Mouse (Mus musculus): ENCODE results near the gene Hist1h1d. TPM values are rescaled to one million over a fixed set of nuclear protein-coding genes. Genes with fewer than 3 reads are reported as not detected.
"Not testable (repeated sequence)": the region's sequence is repeated elsewhere in the genome, so short reads cannot be mapped to it uniquely, and the experiment has no call there.

The Hist1h1d gene
- polyA plus RNA-seq, 1 experiment from 2014 or later: 0.41 TPM

- not testable (repeated sequence) for H3K27me3 ChIP-seq (ENCODE audit: control insufficient read depth, insufficient read depth, low read length); H3K9me3 ChIP-seq (ENCODE audit: control insufficient read depth, low read length); H3K36me3 ChIP-seq (ENCODE audit: control insufficient read depth, insufficient read depth, low read length)
- H3K27ac ChIP-seq (replicated peaks in 1 of 2; ENCODE audit: control insufficient read depth in 1 of 2, insufficient read depth in 1 of 2, low read depth in 2 of 2, low read length in 2 of 2): peak within 1 kb of the TSS; percentile 68 to 95
- peak within 1 kb of the TSS; percentile 71 for H3K4me2 ChIP-seq (ENCODE audit: low read length)
- peak within 1 kb of the TSS; percentile 78 for H3K9ac ChIP-seq (ENCODE audit: low read length)
- WGBS: under 1% methylated on average over 37 of the region's 62 CpGs
- H3K4me1 ChIP-seq (ENCODE audit: control insufficient read depth in 2 of 2, insufficient read depth in 2 of 2, low read length in 2 of 2): peaks cover 5 to 30% of the 10 kb centered on the region in 2 experiments
- peak; percentile 85 for ATAC-seq (ENCODE audit: insufficient number of reproducible peaks, insufficient read depth, low FRiP score, low read depth)
- H3K4me3 ChIP-seq (ENCODE audit: control insufficient read depth in 1 of 2, insufficient read depth in 1 of 2, low read depth in 1 of 2, low read length in 2 of 2): peak within 1 kb of the TSS; percentile 48 to 51
Measured at GRCm38 (mm10) chr13:23535137-23536075, 17.7 kb upstream of the Hist1h1d start, which contains the start of gene Hist1h3g. Gene Hist1h3g, plus strand, starts transcription at chr13:23535422.

GRCm38 (mm10) chr13:23536076-23536822 lies 16.8 kb upstream of the Hist1h1d start:
- no peaks in the 10 kb centered on the region for H3K27me3 ChIP-seq (ENCODE audit: control insufficient read depth, insufficient read depth, low read length)
- H3K27ac ChIP-seq (replicated peaks in 1 of 2; ENCODE audit: control insufficient read depth in 1 of 2, insufficient read depth in 1 of 2, low read depth in 2 of 2, low read length in 2 of 2): peak overlapping the region in 1 of 2 experiments; percentile 77; a peak in 1 of 4 replicates
- ATAC-seq (ENCODE audit: insufficient number of reproducible peaks, insufficient read depth, low FRiP score, low read depth): no peak
- peak overlapping the region; percentile 71 for H3K4me2 ChIP-seq (ENCODE audit: low read length)
- H3K9me3 ChIP-seq (ENCODE audit: control insufficient read depth, low read length): no peaks in the 10 kb centered on the region
- WGBS: 23% methylated on average over 7 of the region's 7 CpGs
- H3K4me1 ChIP-seq (ENCODE audit: control insufficient read depth in 2 of 2, insufficient read depth in 2 of 2, low read length in 2 of 2): peaks cover 5 to 30% of the 10 kb centered on the region in 2 experiments
- peak overlapping the region; percentile 78 for H3K9ac ChIP-seq (ENCODE audit: low read length)
- H3K36me3 ChIP-seq (ENCODE audit: control insufficient read depth, insufficient read depth, low read length): no peaks in the 10 kb centered on the region
- peak overlapping the region; percentile 8 to 48; a peak in 3 of 4 replicates for H3K4me3 ChIP-seq (ENCODE audit: control insufficient read depth in 1 of 2, insufficient read depth in 1 of 2, low read depth in 1 of 2, low read length in 2 of 2)

GRCm38 (mm10) chr13:23537006-23537710 lies 15.9 kb upstream of the Hist1h1d start:
- peak overlapping the region in 1 of 2 experiments; percentile 48; a peak in 2 of 4 replicates for H3K4me3 ChIP-seq (ENCODE audit: control insufficient read depth in 1 of 2, insufficient read depth in 1 of 2, low read depth in 1 of 2, low read length in 2 of 2)
- no peak for ATAC-seq (ENCODE audit: insufficient number of reproducible peaks, insufficient read depth, low FRiP score, low read depth)
- peaks cover 5 to 28% of the 10 kb centered on the region in 2 experiments for H3K4me1 ChIP-seq (ENCODE audit: control insufficient read depth in 2 of 2, insufficient read depth in 2 of 2, low read length in 2 of 2)
- no peaks in the 10 kb centered on the region for H3K27me3 ChIP-seq (ENCODE audit: control insufficient read depth, insufficient read depth, low read length)
- H3K9me3 ChIP-seq (ENCODE audit: control insufficient read depth, low read length): no peaks in the 10 kb centered on the region
- peak overlapping the region; percentile 71 for H3K4me2 ChIP-seq (ENCODE audit: low read length)
- WGBS: 80% methylated on average over 3 of the region's 3 CpGs
- peak overlapping the region; percentile 78; the same call in 1 of the 2 replicates for H3K9ac ChIP-seq (ENCODE audit: low read length)
- no peak overlapping the region for H3K27ac ChIP-seq (replicated peaks in 1 of 2; ENCODE audit: control insufficient read depth in 1 of 2, insufficient read depth in 1 of 2, low read depth in 2 of 2, low read length in 2 of 2)
- H3K36me3 ChIP-seq (ENCODE audit: control insufficient read depth, insufficient read depth, low read length): no peaks in the 10 kb centered on the region

- Histone ChIP-seq H3K4me1 (ENCODE audit: control insufficient read depth in 2 of 2, insufficient read depth in 2 of 2, low read length in 2 of 2) (peaks cover 0 to 20% of the 10 kb centered on the region in 2 experiments; a peak in 3 of 4 replicates), H3K27ac (replicated peaks in 1 of 2; ENCODE audit: control insufficient read depth in 1 of 2, insufficient read depth in 1 of 2, low read depth in 2 of 2, low read length in 2 of 2) (no peak overlapping the region), H3K4me2 (ENCODE audit: low read length) (no peak overlapping the region), H3K9ac (ENCODE audit: low read length) (no peak overlapping the region), H3K9me3 (ENCODE audit: control insufficient read depth, low read length) (no peaks in the 10 kb centered on the region), H3K36me3 (ENCODE audit: control insufficient read depth, insufficient read depth, low read length) (no peaks in the 10 kb centered on the region), H3K4me3 (ENCODE audit: control insufficient read depth in 1 of 2, insufficient read depth in 1 of 2, low read depth in 1 of 2, low read length in 2 of 2) (no peak overlapping the region), H3K27me3 (ENCODE audit: control insufficient read depth, insufficient read depth, low read length) (no peaks in the 10 kb centered on the region)
- ATAC-seq (ENCODE audit: insufficient number of reproducible peaks, insufficient read depth, low FRiP score, low read depth): no peak
- 87% methylated on average over 5 of the region's 5 CpGs for WGBS
Measured at GRCm38 (mm10) chr13:23538249-23538648, 14.8 kb upstream of the Hist1h1d start.

GRCm38 (mm10) chr13:23539821-23540220 lies 13.2 kb upstream of the Hist1h1d start:
- H3K4me3 ChIP-seq (ENCODE audit: control insufficient read depth in 1 of 2, insufficient read depth in 1 of 2, low read depth in 1 of 2, low read length in 2 of 2); H3K9me3 ChIP-seq (ENCODE audit: control insufficient read depth, low read length); H3K4me2 ChIP-seq (ENCODE audit: low read length); ATAC-seq (ENCODE audit: insufficient number of reproducible peaks, insufficient read depth, low FRiP score, low read depth); H3K9ac ChIP-seq (ENCODE audit: low read length); H3K27ac ChIP-seq (replicated peaks in 1 of 2; ENCODE audit: control insufficient read depth in 1 of 2, insufficient read depth in 1 of 2, low read depth in 2 of 2, low read length in 2 of 2); H3K36me3 ChIP-seq (ENCODE audit: control insufficient read depth, insufficient read depth, low read length); H3K27me3 ChIP-seq (ENCODE audit: control insufficient read depth, insufficient read depth, low read length): not testable (repeated sequence)
- 60% methylated on average over 1 of the region's 1 CpGs for WGBS
- peaks cover 0 to 13% of the 10 kb centered on the region in 2 experiments; a peak in 2 of 4 replicates for H3K4me1 ChIP-seq (ENCODE audit: control insufficient read depth in 2 of 2, insufficient read depth in 2 of 2, low read length in 2 of 2)

GRCm38 (mm10) chr13:23541497-23541896 lies 11.6 kb upstream of the Hist1h1d start:
- peaks cover 0 to 7% of the 10 kb centered on the region in 2 experiments; a peak in 2 of 4 replicates for H3K4me1 ChIP-seq (ENCODE audit: control insufficient read depth in 2 of 2, insufficient read depth in 2 of 2, low read length in 2 of 2)
- WGBS: 93% methylated on average over 3 of the region's 3 CpGs
- no peaks in the 10 kb centered on the region for H3K9me3 ChIP-seq (ENCODE audit: control insufficient read depth, low read length)
- H3K4me3 ChIP-seq (ENCODE audit: control insufficient read depth in 1 of 2, insufficient read depth in 1 of 2, low read depth in 1 of 2, low read length in 2 of 2): no peak overlapping the region
- peak overlapping the region; percentile 81 for H3K4me2 ChIP-seq (ENCODE audit: low read length)
- no peaks in the 10 kb centered on the region for H3K27me3 ChIP-seq (ENCODE audit: control insufficient read depth, insufficient read depth, low read length)
- no peaks in the 10 kb centered on the region for H3K36me3 ChIP-seq (ENCODE audit: control insufficient read depth, insufficient read depth, low read length)
- H3K27ac ChIP-seq (replicated peaks in 1 of 2; ENCODE audit: control insufficient read depth in 1 of 2, insufficient read depth in 1 of 2, low read depth in 2 of 2, low read length in 2 of 2): no peak overlapping the region
- H3K9ac ChIP-seq (ENCODE audit: low read length): no peak overlapping the region
- no peak for ATAC-seq (ENCODE audit: insufficient number of reproducible peaks, insufficient read depth, low FRiP score, low read depth)
